In the genomic region with DNA sequence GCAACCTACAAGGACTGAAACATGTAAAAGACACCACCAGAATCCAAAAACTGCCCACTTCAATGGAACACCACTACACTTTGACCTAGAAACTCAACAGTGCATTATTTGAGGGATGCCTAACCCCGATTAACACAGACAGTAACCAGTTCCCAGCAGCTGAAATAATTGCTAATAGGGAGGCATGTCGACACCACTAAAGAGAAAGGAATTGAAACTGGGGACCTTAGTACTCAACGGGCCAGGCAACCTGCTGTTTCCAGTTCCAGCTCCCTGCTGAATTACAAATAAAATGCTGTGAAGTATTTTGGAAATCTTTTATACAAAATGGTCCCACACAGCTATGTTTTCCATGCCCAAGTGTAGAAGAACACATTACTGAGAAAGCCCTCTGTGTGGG, we compare ENCODE assay signal across 15 mouse cellular contexts.
"Had no signal": no experiment of that assay in that cellular context is flagged by ENCODE, and none has a peak within 500 bp of the region (broad histone marks: within the 10 kb centered on the region; RNA-seq: fewer than 3 reads in every experiment).

No protein-coding gene starts in this region.

- H3K4me3 ChIP-seq: neural tube, embryonic 15.5 days; stomach, embryonic 15.5 days had no signal

- H3K27ac ChIP-seq: neural tube, embryonic 15.5 days; stomach, embryonic 15.5 days; stomach, postnatal 0 days had no signal

- DNase-seq: retina, postnatal 1 day; right cerebral cortex, adult 18-20 months; right cerebral cortex, postnatal 14 days; right cerebral cortex, postnatal 25 days; right cerebral cortex, postnatal 4 days; spleen, adult 18-20 months; thymus, adult 18-20 months; thymus, adult 2 months; thymus, postnatal 14 days; thymus, postnatal 25 days; thymus, postnatal 36 days; thymus, postnatal 4 days had no signal
